Mouse (Mus musculus) G1E (cell line): ENCODE data around the gene Rnase2b.

Source experiments
- CTCF ChIP-seq: IDR thresholded peaks from 2 replicates; pipeline ENCODE4 v1.5.1; 2012; ENCODE audit warnings: low read depth, low read length, inconsistent platforms, mixed read lengths
- GATA1 ChIP-seq: IDR thresholded peaks from 2 replicates; pipeline ENCODE4 v1.6.1; 2012; ENCODE audit warnings: borderline replicate concordance, low read length, inconsistent platforms, mixed read lengths
- TAL1 ChIP-seq: conservative IDR thresholded peaks from 2 replicates; pipeline ENCODE4 v1.6.1; 2012; ENCODE audit warnings: low read depth, low read length, inconsistent platforms, mixed read lengths

DNA sequence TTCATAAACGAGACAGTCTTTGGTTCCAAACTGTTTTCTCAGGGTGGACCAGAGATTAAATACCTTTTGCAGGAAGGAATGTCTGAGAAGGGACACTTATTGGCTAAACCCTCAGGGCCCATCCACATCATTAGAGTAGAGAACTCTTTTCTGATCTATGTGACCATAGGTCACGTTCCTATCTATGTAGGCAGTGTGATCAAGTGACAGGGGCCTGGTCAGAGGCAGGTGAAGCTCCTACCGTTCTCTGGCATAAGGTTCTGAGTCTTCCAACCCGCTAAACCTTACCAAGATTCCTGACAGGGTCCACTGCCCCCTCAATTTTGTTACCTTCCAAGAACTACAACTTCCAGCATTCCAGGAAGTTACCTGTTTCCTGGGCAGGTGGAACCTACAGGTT is 19.9 kb upstream of the Rnase2b start:
- TF ChIP-seq CTCF (no peak), GATA1 (no peak), TAL1 (no peak)
